Mouse (Mus musculus) brain, adult 2 months (tissue): ENCODE data around the gene Gpsm2.
"Not testable (repeated sequence)": the region's sequence is repeated elsewhere in the genome, so short reads cannot be mapped to it uniquely, and the experiment has no call there.

ENCODE experiments used
- DNase-seq: peaks from one replicate; pipeline ENCODE4 v3.0.0; 2011; ENCODE audit warnings: low read depth, low spot score

Gpsm2 gene

DNA sequence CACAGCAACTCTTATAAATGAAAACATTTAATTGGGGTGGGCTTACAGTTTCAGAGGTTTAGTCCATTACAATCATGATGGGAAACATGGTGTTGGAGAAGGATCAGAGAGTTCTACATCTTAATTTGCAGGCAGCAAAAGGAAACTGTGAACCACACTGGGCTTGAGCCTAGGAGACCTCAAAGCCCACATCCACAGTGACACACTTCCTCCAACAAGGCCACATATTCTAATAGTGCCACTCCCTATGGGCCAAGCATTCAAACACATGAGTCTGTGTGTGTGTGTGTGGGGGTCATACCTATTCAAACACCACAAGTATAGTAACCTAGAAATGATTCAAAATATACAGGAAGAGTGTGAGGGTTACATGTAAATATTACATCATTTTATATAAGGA lies 5.2 kb upstream of the Gpsm2 start:
- no peak for DNase-seq

DNA sequence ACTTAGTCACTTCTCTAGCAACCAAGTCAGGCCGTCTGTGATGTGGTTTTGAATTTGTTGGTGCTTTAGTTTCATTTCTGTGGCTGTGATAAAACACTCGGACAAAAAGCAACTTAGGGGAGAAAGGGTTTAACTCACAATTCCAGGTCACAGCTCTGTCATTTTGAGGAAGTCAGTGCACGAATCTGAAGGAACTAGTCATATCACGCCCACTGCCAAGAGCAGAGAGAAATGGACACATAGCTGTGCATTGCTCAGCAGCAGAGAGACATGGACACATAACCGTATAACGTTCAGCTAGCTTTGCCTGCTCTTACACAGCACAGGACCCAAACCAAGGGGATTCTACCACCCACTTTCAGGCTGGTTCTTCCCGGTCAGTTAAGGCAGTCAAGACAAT lies 4.3 kb upstream of the Gpsm2 start:
- no peak for DNase-seq

DNA sequence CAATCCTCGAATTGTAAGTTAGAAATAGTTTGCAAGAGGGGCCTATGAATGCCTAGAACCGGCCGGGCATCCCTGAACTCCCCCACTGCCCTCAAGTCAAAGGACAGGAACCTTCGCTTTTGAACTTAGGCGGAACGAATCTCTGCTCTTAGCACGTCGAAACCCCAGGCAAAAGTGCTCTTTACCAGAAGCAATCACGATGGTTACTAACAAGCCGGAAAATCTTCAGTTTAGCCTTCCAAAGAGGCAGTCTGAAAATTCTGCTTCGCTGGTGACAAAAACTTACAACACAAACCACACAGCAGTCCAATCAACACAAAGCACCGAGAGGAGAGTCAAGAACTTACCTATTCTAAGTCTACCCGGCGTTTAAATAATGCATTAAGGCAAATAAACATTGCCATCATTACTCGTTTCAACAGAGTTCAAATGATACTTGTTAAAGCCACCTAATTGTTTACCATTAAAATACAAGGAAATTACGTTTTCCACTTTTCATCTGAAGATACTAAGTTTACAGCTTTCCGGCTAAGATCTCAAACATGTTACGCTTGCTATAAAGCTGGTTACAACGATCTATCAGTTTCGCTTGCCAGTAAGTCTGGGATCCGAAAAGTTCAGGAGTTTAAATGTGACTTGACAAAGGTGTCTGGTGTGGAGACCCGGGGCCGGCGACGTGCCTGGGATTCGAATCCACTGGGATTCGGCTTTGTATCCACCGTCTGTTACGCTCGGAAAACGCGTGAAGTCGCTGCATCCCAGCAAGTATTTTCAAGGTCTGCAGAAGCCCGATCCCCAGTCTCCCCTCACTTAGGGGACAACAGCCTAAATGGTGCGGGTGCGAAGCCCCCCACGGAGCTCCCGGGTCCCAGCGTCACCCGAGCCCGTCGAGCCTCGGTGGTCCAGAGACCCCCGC lies 775 bp downstream of the Gpsm2 start:
- peak; percentile 64 for DNase-seq

DNA sequence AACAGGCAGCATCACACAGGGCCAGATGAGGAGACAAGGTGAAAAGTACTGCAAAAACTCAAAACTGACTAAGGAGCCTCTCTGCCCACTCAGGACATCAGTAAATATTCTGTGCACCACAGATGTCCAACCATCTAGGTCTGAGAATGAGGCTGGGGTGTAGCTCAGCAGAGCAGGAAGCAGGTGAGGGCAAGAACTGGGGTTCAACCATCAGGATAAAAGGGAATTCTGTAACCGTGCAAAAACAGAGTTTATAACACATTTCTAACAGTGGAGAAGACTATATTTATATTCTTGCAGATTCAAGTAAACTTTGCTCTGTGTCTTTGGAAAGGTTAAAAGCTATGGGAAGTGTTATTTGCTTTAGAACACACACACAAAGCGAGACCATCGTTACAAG lies 2.3 kb downstream of the Gpsm2 start:
- no peak for DNase-seq

DNA sequence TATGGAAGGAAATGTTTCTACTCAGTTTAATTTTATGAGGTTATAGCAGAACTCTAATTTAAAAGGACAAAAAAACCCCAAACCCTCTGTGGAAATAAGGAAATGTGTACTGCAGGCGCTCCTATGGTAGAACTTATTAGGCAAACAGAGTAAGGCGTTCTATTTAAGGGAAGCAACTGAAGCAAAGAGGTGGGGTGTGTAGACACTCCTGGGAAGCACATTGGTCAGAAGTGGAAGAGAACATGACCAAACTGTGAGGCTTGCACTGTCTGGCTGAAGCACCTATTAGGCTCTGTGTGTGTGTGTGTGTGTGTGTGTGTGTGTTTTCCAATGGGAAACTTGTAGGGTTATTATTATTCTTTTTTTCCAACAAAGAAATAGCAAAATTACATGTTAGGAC lies 2.8 kb downstream of the Gpsm2 start:
- no peak for DNase-seq

DNA sequence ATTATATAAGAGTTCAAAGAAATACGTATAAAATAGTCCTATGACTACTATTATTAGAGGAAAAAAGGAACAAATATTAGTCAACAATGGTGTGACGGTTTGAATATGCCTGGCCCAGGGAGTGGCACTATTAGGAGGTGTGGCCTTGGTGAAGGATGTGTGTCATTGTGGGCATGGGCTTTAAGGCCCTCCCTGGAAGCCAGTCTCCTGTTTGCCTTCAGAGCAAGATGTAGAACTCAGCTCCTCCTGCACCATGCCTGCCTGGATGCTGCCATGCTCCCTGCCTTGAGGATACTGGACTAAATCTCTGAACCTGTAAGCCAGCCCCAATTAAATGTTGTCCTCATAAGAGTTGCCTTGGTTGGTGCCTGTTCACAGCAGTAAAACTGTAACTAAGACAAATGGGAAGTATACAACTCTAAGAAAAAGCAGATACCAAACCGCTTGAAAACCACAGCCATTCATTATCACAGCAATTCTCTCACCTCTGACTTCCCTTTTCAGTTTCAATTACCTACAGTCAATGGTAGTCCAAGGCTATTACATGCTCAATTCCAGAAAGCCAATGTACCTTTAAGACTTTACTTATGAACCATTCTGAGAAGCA lies 4.1 kb downstream of the Gpsm2 start:
- no peak for DNase-seq

DNA sequence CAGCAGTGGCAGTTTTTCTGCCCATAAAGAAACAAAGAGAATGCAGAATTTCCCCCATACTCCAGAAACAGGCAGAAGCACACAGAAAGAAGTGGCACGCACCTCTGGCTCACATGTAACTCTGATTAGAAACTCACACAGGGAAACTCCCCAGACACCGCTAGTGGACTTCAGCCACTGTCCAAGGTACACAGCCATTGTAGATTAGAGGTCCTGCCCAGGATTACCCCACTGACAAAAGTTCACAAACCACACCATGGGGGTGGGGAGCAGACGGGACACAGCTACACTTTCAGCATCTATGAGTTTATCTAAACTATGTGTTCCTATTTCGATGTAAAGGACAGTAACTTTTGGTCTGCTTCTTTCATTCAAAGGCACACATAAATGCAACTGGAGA lies 7.3 kb downstream of the Gpsm2 start:
- DNase-seq = no peak

DNA sequence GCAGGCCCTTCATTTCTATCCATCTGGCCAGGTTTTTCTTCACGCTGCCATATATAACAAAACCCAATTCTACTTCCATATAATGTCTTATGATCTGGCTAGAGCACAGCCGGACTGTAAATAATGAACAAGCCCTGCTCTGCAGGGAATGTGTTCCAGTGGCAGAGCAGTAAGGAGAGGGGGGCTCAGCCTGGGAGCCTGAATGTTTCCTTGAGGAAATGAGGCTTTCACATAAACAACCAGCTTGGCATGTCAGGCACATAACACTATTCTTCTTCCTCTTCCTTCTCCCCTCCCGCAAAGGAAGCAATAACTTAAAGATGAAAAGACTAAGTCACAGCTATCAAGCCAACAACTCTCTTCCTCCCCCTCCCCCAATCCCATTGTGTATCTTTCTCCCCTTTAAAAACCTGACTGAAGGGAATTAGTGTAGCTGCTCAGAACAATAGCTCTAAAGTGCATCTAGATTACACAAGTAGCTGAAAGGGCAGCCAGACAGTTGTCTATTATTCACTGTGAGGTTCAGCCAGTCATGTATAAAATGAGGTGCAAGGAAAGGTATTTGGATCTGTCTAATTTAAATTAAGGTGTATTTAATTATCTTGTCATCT lies 8.9 kb downstream of the Gpsm2 start:
- DNase-seq = peak; percentile 19

DNA sequence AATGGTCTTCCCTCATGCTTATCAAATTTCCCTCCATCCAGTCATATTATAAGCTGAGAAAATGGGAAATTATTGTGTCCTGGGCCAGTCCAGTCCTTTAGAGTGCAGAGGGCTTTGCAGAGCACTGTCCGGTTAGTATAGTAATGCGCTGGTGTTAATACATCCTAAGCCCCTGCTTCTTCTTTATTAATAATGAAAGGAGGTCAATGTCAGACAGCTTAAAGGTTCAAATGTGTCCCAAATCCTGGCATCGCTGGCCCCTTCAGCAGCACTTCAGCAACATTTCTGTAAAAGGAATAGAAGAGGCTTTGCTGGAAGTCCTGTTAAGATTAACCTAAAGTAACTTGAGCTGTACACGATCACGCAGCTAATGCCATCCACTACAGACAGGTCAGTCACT lies 10.8 kb downstream of the Gpsm2 start:
- DNase-seq = no peak

DNA sequence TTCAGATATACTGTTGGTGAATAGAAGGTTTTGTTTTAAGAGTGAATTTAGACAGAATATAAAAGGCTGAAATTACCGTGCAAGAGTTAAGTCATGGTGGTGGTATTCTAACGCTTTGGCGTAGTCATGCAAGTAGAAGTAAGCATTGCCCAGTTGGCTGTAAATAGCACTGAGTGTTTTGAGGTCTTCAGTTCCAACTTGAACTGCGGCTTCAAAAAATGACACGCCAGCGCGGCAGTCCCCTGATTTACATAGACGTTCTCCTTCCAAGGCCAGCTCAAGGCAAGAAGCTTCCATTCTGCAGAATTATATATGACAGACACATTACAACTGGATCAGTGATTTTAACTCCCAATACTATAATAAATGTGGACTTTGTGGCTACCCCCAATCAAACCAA lies 19.3 kb downstream of the Gpsm2 start:
- DNase-seq = no peak

DNA sequence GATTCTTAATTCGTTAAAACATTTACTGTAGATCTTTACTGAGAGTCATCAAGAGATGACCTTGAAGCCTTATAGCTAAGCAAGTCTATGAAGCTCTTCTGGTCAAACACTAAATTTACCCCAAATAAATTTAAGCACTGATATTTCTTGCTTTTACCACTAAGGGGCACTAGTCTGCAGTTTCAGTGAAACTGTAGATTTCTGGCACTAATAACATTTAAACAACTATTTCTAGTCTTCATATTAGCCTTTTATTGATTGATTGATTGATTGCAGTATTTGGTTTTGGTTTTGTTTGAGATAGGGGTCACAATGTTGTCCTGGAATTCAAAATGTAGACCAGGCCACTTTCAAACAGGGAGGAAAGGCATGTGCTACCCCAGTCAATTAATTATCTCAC lies 20.9 kb downstream of the Gpsm2 start:
- DNase-seq = peak; percentile 19

DNA sequence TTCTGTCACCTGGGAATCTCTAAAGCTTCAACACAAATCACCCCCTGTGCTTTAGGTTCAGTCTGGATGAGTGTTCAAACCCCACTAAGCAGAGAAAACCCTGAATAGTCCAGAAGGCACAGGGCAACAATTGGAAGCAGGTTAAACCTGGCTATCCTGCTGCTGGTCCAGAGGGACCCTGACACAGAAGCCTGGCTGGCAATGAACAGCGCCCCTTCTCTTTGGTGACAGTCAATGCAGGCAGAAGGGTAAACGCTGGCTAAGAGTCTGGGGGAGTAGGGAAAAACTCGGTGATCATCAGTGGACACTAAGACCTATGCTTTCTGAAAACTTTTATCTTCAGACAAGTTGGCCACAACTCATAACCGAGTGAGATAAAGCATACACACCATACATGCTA lies 22.3 kb downstream of the Gpsm2 start:
- no peak for DNase-seq

DNA sequence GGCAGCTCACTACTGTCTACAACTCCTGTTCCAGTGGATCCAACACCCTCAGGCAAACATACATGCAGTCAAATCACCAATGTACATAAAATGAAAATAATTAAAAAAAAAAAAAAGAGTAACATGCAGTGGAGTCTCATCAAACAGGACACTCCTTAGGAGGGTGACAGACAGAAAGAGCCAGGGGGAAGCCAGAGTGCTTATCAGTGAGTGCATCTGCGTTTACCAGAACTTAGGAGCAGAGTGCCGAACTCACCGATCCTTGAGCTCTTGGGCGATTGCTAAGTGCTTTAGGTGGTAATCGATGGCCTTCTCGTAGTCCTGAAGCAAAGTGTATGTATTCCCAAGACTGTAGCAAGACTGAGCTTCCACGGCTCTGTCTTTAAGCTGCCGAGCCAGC lies 23.4 kb downstream of the Gpsm2 start:
- DNase-seq = no peak

DNA sequence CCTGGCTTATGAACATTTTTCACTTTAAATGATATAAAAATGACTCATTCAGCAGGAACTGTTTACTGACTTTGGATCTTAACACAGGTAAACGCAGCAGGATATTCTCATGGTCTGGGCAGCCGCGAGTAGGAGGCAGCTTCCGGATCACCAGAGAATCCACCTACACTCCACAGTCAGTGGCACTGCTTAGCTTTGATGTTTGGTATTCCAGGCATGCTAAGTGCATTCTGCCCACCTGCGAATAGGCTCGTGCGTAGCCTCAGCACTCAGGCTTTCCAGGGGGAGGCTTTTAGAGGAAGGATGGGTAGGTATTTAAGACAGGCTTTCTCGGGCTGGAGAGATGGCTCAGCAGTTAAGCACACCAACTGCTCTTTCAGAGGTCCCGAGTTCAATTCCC lies 27.8 kb downstream of the Gpsm2 start:
- peak; percentile 73 for DNase-seq

DNA sequence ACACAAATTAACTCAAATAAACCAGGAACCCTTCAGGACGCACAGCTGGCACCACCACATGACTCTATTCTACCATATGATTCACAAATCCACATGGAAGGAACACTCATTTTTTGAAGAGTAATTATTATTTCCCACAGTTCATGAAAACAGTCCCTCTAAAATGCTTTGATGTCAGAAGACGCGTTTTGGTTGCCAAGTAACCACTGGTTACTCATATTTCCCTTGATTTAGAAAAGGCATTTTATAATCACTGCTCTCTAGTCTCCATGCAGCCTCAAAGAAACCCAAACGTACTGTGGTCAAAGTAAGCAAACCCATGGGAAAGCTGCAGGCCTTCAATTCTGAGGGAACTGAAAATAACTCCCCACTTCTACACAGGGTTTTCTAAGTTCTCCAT lies 32.1 kb downstream of the Gpsm2 start:
- peak; percentile 62 for DNase-seq

DNA sequence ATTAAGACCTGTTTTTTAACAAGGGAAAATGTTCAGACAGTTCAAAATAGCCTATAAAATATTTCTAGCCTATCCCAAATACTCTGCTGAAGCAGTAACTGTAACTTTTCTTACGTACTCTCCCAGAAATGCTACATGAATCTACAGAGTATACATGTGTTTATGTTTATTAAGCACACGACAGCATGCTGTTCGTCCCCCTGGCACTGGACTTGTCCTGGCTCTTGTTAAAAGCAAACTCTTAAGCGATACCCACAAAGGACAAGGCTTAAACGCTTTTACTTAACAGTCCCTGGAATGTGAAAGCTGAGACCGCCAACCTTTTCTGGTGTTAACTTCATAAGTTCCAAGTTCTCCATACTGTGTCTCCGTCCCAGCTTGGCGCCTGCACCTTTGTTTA lies 32.7 kb downstream of the Gpsm2 start:
- DNase-seq = no peak

DNA sequence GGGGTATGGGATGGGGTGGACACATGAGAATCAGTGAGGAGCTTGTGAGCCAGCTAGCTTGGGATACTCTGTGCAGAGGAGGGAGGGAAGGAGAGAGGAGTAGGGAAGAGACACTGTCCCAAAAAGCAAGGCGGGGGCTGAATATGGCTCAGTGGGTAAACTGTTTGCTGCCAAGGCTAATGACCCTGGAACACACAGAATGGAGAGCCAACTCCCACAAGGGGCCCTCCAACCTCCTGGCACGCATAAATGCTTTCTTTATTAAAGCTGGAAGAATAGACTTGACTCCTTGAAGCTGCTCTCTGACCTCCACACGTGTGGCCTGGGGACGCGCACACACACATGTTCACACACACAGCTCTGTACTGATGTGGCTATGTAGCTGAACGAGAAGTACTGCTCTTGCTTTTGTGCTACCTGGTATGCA lies 33.1 kb downstream of the Gpsm2 start:
- DNase-seq = no peak

DNA sequence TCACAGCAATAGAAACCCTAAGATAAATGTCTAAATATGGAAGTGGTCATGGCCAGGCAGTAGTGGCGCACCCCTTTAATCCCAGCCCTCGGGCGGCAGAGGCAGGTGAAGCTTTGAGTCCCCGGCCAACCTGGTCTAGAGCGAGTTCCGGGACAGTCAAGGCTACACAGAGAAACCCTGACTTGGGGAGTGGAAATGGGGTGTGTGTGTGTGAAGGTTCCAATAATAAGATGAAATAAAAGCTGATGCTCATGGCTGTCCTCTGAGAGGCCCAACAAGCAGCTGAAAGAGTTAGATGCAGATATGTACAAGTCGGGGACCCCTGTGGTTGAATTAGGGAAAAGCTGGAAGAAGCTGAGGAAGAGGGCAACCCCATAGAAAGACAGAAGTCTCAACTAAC lies 36.4 kb downstream of the Gpsm2 start:
- no peak for DNase-seq

DNA sequence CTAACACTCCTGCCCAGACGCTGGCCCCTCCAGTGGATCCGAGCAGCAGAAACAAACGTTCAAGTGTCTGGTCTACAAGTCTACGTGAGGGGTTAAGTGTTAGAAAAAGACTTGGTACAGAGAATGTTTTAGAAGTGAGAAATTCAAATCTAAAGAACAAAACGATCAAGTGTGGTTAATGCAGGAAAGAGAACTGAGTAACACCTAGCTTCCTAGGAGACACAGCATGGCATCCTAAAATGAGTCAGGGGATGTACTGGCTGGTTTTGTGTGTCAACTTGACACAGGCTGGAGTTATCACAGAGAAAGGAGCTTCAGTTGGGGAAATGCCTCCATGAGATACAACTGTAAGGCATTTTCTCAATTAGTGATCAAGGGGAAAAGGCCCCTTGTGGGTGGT lies 38.5 kb downstream of the Gpsm2 start:
- not testable (repeated sequence) for DNase-seq

DNA sequence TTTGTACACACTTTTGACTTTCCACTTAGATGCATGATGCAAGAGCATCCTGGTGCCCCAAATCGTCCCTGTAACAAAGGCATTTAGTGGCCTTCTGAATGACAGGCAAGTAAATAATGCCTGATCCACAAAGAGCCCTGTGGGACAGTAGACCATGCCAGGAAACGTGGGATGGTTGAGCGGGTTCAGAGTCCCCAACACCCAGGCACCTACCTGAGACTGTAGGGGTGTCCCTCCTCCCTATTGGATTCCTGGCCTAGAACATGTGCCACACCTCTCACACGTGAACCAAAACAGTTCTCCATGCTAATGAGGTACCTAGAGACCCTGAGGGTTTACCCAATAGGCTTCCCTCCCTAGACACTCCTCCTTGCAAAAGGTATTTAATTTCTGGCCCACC lies 41.1 kb downstream of the Gpsm2 start:
- DNase-seq = no peak

DNA sequence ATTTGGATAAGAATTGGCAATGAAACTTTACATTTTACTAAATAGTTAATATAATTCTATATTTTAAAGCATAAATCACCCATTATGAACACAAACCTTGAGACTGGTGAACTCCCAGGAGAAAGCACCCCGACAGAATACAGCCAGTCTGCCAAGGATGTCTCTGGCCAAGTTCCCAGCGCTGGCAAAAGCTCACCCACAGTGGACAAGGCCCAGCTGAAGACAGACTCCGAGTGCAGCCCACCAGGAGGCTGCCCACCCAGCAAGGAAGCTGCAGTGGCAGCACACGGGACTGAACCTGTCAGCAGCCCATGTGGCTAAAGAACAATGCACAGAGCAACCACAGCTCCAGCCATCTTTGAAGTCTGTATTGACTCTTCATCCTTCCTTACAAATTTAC lies 45.5 kb downstream of the Gpsm2 start:
- DNase-seq = no peak

DNA sequence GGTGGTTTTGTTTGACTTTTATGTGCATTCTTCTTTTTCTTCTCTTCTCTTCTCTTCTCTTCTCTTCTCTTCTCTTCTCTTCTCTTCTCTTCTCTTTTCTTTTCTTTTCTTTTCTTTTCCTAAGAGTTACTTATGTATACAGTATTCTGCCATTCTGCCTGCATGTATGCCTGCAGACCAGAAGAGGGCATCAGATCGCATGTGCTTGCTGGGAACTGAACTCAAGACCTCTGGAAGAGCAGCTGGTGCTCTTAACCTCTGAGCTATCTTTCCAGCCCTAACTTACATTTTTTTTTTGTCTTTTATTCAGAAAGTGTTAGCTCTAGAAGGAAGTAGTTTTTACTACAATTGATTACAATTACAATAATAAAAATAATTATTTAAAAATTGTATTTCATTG lies 61.2 kb downstream of the Gpsm2 start:
- no peak for DNase-seq

DNA sequence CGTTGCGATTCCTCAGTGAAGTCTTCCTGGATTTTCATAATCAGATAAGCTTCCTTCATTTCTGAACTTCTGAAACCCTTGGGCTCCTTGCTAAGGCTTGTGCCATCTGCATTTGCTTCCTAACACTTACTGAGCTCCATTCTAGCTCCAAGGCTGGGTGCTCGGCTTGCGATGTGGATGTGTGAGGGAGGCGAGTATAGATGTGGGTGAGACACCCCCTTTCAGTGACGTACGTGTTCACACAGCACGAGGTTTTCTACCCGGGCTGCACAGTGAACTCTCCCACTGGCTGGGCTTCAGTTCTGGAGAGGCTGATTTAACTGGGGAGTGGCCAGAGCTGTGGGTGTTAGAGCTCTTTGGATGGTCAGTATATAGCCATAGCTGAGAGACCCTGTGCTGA lies 63.5 kb downstream of the Gpsm2 start:
- DNase-seq = peak; percentile 24
